Comparison of ENCODE assay signal across 17 mouse cellular contexts in genomic region chr5:51882594-51882993, GRCm38 (mm10).
"Had no signal": no experiment of that assay in that cellular context is flagged by ENCODE, and none has a peak within 500 bp of the region (broad histone marks: within the 10 kb centered on the region; RNA-seq: fewer than 3 reads in every experiment).

No protein-coding gene starts in this region.

- H3K4me2 ChIP-seq: lung, embryonic 14.5 days; midbrain, embryonic 12.5 days; neural tube, embryonic 12.5 days had no signal

- H3K9me3 ChIP-seq: midbrain, embryonic 10.5 days; midbrain, embryonic 12.5 days; neural tube, embryonic 12.5 days had no signal

- H3K9ac ChIP-seq: lung, embryonic 14.5 days; midbrain, embryonic 12.5 days; neural tube, embryonic 12.5 days had no signal

- H3K4me1 ChIP-seq: midbrain, embryonic 10.5 days; midbrain, embryonic 12.5 days; neural tube, embryonic 12.5 days had no signal

- H3K27me3 ChIP-seq: midbrain, embryonic 12.5 days; neural tube, embryonic 12.5 days had no signal

- H3K27ac ChIP-seq: midbrain, embryonic 10.5 days; midbrain, embryonic 12.5 days; neural tube, embryonic 12.5 days had no signal

- H3K4me3 ChIP-seq: midbrain, embryonic 10.5 days; midbrain, embryonic 12.5 days; neural tube, embryonic 12.5 days had no signal

- DNase-seq: lung, adult 18-20 months; lung, embryonic 14.5 days; lung, postnatal 10 days; lung, postnatal 4 days; midbrain, embryonic 14.5 days; retina, postnatal 1 day; right cerebral cortex, adult 18-20 months; right cerebral cortex, postnatal 25 days; right cerebral cortex, postnatal 4 days; spleen, adult 18-20 months; thymus, adult 18-20 months; thymus, postnatal 14 days; thymus, postnatal 36 days had no signal

- ATAC-seq: midbrain, embryonic 16.5 days had no signal

- H3K36me3 ChIP-seq: midbrain, embryonic 10.5 days; midbrain, embryonic 12.5 days; neural tube, embryonic 12.5 days had no signal
